Mouse (Mus musculus) layer of hippocampus, postnatal 10 days (tissue): ENCODE measurements around the gene Usp36. TPM values are rescaled to one million over a fixed set of nuclear protein-coding genes. Genes with fewer than 3 reads are reported as not detected.
A peak's percentile ranks its signal among the peaks of the same experiment; 100 is the strongest.
"Not testable (repeated sequence)": the region's sequence is repeated elsewhere in the genome, so short reads cannot be mapped to it uniquely, and the experiment has no call there.

ENCODE experiments used
- DNase-seq, 2 experiments: peaks; one replicate each; pipeline ENCODE4 v3.0.0; 2021; ENCODE audit warnings: low spot score in 2 of 2
- long read RNA-seq: library from polyadenylated mRNA; stranded (forward); transcript quantifications from one replicate; pipeline ENCODE4 v2.0.0, GENCODE M21; 2023
- total RNA-seq, 2 experiments: library from RNA; stranded (reverse); gene quantifications; 2 replicates each; pipeline ENCODE4 v1.2.3; 2021

Gene Usp36
- total RNA-seq, result 10 to 100 TPM; 23.2 to 26.7 TPM
- long read RNA-seq, partial matches to known transcripts, result 4 of 9 reads
- long read RNA-seq, other reads (novel, unspliced or antisense), result 5 of 9 reads

DNA sequence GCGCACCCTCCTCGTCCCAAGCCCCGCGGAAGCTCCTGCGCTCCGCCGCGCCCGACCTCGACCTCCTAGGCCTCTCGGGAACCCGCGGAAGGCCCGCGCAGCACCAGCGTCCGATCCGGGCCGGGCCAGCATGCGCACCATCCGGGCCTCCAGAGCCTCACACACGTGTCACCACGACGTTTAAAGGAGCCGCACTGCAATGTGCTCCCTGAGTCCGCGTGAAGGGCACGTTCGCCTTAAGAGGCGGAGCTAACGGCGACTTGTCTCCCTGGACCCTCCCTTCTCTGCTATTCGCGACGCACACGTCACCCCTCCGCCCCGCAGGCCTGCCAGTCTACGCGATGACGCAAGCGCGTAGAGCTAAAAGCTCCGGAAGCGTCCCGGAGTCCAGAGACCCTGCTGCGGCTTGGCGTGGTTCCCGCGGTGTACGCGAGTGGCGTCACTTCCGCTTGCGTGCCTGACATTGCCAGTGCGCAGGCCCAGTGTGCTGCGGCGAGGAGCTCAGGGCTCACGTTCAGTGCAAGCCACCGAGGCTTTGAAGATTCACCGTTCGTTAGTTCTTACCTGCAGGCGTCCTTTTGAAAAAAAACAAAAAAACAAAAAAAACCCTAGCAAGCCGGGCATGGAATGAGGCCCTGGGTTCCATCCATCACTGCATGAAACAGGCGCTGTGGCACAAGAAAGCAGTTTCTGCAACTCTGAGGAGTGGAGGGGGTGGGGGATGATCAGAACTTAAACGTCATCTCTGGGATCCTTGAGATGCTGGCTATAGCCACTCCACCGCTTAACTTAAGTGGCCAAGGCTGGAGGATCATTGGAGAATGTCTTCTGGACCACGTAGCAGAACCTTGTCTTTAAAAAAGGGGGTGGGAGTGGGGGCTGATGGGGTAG, at the start of gene Usp36:
TSS of gene Usp36 (minus strand) at position 246 of the 891 bp plus-strand sequence.
- peak; percentile 100 for DNase-seq

DNA sequence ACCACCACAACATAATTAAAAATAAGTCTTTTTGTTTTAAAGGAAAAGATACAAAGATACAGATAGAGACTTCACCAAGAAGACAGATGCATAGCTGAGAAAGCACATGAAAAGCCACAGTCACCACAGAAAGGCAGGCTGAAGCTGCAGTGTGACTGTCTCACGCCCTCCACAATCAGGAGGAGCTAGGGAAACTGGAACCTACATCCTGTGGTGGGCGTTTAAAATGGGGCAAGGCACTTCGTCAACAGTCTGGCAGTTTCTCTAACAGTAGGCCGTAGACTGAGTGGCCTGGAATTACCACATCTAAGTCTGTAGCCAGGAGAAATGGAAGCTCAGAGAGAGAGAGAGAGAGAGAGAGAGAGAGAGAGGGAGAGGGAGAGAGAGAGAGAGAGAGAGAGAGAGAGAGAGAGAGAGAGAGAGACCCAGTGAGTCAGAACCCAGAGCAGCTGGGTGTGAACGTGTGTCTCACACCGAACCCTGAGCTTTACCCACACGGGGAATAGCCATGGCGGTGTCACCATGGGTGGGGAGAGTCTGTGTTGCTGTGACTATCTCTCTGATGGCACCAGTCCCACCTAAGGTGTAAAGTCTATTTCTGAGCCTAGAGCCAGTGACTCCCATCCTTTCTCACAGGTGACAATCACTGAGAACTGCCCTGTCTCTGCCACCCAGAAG, 47.6 kb upstream of the Usp36 start:
- DNase-seq, result no peak

DNA sequence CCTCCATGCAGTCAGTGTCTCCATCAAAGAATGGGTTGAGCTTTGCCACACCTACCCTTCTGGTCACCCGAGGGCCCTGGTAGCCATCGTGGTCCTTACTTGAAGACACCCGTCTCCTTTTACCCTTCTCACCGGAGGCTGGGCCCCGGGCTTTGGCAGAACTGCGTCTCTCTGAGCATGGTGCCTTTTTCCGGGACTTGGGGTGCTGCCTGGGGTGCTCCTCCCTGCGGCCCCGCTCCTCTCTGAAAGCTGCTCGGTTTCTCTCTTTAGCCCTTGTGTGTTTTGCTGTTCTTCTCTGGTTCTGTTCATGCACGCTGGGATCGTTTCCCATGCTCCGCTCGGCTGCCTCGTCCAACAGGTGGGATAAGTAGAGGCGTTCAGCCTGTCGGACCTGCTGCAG, 43.4 kb upstream of the Usp36 start:
- DNase-seq, result no peak

DNA sequence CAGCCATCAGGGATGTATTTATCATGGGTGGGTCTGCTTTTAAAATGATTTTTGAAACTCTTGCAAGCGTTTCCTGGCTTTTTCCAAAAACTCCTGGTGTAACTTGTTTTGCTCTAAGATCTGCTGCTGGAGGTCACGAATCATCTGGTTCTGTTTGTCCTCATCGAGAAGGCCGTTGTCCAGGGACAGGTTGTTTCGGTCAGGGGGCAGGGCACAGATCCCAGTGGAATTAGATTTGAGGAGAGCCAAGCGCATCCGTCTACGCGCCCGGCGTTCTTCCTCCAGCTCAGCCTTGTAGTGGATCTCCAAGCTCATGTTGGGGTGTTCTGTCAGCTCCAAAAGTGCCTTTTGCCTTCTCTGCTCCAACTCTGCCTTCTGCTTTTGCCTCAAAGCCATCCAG, 42.3 kb upstream of the Usp36 start:
- no peak for DNase-seq

DNA sequence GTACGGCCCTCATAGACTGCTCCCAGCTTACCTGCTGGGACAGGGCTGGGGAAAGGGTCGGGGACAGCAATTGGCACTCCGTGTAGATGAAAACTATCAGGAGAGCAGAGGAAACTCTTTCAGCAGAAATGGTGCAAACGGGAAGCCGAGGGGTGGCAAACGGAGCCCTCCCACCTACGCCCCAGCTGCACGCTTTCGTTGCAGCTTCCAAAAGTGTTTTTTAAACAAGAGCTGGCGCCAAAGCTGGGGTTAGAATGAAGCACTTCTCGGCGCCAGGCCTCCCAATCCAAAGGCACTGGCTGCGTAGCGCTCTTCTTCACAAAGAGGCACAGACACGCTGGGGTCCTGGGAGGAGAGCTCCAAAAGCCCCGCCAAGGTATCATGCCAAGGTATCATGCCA, 40.7 kb upstream of the Usp36 start:
- peak in 1 of 2 experiments; percentile 40 for DNase-seq

DNA sequence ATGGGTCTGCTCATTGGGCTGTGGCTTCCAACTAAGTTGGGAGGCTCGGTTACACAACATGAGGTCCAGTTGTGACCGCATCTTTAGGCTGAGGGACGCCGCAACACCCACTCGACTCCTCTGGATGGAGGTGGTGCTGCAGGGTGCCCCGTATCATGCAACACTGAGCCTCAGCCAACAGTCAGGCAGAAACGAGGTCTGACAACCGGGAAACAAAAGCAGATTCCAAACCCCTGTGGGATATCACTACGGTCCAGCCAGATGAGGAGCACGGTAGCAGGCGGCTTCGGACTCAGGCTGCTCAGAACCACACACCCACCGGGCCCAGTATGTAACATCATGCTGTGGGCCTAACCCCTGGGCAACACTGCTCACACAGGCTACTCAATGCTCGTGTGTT, 40.3 kb upstream of the Usp36 start:
- no peak for DNase-seq

DNA sequence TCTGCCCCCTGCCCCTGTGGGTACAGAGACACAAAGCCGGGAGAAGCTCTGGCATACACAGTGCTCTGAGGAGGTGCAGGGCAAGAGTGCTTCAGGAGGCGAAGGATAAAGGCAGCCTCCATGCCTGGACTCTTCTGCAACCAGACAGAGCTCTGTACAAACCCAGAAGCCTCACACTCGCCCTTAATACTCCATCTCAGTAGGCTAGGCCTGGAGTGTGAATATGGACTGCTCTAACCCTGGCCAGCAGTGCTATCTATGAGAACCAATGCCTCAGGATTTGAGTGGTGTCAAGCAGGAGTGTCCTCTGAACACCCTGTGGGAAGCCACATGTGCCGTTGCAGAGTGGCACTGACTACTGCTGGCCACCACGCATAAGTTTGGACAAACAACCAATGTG, 38.9 kb upstream of the Usp36 start:
- no peak for DNase-seq

DNA sequence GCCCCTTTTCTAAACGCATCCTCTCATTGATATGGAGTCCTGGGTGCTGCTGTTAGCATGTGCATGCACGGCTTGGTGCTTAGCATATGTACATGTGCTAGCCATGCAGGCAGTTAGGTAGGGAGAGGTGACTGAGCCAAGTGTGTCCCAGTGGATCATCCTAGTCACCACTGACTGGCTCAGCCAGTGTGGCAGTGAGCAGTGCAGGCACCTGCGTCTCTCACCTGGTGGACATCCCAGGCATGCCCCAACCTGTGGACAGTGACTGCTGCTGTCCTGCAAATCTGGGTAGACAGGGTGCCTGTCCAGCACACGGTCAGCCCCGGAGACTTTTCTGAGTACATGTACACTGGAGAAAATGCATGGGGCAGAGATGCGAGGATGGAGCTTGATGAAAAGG, 38.5 kb upstream of the Usp36 start:
- no peak for DNase-seq

DNA sequence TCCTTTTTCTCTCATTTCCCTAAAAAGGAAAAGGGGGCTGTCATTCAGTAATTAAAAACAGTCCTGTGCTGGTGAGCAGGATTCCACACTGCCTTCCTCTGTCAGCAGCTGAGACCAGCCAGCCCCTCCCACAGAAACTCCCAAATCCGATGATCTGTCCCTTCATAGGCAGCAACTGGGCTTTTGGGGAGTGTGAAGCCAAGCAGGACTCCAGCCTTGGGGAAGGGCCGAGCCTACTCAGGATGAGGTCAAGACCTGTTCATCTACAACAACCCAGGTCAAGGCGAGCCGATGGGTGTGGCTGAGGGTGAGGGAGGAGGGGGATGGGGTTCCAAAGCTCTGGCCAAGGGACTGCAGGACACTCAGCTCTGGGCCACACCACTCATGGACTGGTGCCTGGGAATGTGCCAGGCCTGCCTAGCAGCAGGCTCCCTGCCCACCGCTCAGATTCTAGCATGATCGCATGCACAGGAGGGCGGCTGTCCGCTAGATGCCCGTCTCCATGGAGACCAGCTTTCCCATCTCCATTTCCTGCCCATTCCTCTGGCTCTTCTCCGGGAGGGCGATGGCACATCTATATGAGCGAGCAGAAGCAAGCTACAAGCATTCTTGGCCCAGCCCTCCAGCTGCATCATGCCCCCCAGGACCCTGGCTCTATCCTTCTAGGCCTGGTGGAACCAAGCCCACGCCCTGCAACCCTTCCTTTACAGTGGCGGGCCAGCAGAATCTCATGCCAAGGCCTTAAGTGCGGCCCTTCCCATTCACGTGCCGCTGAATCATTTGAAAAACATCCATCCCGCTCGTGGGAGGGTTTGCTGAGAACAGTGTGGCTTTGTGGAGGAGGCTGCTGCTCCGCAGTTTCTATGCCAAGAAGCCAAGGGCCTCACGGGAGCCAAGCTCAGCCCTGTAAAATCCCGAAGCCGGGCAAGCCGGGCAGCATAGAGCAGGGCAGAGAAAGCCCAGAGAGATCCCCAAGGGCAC, 37.2 kb upstream of the Usp36 start:
- DNase-seq, result peak; percentile 81 to 83

DNA sequence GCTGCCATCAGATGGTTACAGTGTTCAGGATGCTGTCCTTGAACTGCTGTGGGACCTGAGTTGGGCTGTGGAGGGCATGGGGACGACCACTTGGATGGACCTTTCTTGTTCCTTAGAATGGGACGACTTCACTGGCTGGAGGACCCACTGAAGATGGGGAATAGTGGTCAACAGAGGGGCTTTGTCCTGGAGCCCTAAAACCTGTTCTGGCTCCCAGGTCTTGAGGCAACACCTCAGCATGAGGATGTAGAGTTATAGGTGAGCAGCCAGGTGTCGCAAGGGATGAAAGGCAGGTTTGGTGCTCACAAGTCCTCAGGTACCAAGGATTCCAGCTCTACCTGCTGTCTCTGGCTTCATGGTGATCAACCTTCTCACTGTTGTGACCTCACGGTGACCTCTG, 36.4 kb upstream of the Usp36 start:
- no peak for DNase-seq

DNA sequence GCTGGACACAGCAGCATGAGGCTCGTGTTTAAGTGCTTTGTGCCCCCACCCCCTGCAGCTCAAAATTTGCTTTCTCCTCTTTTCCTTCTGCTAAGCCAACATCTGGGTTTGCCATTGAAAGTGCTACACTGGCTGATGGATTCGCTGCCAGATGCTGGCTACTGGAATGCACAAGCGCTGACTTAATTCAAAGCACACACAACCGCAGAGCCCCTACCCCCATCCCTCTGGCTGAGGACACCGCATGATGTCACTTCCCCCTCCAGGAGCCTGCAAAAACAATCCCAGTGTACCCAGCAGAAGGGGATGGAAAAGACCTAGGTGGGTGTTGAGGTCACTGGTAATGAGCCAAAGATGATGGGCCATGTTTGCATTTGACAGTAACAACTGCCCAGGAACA, 34.5 kb upstream of the Usp36 start:
- DNase-seq, result no peak

DNA sequence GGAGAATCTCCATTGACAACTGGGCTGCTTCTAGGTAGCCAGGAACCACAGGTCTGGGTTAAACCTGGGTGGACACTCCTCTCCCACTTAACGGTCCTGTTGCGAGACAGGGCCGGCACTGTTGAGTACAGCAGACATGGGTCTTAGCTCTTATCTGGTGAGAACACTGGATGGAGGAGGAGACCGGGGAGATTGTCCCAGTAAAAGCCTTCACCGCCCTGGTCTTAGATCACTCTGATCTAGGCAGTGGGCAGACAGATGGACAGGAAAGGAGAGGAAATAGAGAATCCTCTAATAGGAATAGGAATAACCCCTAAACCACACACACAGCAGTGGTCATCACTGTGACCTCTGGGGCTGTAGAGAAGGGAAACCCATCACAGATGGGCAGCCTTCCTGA, 33.9 kb upstream of the Usp36 start:
- DNase-seq, result no peak

DNA sequence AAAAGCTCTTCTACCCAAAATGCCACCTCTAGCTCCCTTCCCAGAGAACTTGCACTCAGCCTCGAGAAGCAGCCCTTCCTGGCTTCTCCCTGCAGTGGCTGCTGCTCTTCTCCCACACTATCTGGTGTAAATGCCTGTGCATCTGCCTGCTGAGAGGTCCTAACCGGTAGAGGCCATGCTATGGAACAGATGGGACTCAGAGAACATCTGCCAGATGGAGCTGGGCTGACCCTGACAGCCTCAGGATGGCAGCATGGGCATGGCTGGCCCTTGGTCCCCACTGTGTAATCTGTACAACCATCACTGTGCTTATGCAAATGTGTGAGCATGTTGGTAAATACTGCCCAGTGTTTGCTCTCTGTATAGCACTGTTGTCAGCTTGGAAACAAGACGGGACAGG, 32.6 kb upstream of the Usp36 start:
- no peak for DNase-seq

DNA sequence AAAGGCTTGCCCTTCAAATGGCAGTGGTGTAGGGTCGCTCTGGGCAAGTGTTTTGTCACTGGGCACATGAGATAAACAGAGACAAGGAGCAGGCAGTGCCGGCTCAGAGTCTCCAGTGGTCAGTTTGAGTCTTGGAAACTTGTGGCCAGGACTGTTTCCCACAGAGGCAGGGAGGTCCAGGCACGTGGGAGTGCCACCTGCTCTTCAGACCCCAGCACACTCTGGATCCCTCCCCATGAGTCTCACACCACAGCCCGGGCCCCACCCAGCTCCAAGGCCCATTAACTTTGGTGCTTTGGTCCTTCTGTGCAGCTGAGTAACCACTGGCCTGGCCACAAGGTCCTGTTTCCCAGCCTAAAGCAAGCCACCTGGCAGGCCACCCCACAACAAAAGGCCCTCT, 31.9 kb upstream of the Usp36 start:
- no peak for DNase-seq

DNA sequence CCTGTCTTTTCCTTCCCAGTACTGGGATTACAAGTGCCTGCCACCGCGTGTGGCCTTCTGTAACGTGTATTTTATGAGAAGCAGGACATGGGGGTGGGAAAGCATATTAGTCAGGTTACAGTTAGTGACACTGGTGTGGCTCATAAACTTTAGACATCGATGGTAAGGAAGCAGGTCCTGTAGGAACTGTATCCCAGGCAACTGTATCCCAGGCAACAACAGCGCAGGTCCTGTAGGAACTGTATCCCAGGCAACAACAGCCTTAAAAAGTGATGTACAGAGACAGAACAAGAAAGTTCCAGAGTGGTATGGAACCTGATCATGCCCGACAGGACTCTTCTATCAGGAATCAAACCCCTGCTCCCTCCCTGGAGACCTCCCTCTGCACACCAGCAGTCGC, 31.5 kb upstream of the Usp36 start:
- no peak for DNase-seq

DNA sequence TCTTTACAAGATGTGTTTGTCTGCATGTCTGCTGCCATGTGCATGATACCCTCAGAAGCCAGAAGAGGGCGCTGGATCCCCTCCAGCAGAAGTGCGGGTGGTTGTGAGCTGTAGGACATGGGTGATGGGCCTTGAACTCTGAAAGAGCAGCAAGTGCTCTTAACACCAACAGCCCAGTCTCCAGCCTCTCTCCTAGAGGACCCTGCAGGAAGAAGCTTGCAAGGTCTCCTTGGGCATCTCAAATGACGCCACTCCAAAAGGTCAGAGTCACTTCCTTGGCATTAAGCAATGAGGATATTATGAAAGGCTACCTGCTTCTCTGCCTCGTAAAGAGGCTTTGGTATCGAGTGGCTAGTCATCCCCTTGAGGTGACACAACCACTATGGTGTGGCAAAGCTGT, 28.6 kb upstream of the Usp36 start:
- peak; percentile 51 to 61 for DNase-seq

DNA sequence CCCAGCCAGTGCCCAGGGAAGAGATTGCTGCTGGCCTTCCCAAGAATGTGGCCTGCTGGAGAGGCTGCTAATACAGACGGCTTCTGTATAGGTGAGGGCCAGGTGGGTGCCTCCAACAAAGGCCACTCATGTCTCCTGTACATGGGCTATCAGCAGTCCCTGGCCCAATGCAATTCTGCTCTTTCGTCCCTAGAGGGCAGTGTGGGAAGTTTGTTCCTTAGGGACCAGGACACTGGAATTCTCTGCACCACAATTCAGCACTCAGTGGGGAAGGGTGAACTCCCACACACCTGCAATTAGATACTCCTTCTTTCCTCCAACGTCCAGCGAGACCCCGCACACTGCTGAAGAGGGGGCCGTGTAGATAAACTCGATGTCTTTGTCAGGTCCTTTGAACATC, 27.1 kb upstream of the Usp36 start:
- DNase-seq, result peak; percentile 59 to 67

DNA sequence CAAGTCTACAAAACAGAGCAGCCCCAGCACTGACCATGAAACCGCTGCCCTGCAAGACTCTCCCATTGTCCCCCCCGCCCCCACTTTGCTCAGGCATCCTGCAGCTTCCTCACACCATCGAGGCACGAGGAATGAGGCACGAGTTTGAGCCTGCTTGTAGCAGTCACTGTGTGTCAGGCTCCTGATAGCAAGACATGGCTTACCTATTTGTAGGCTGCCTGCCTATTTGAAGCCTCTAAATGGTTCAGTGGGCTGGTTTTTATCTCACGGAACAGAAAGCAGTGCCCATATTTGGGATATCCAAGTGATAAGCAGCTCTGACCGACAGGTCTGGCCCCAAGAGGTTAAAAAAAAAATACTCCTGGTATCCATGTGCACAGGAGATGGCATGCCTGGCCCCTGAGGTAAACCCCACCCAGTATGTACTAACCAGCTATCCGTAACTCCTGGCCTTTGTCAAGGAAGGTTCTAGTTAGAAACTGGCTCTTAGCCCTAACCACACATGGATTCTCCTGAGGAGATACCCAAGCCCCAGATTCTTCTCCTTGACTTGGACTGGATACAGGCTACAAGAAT, 26.3 kb upstream of the Usp36 start:
- no peak for DNase-seq

DNA sequence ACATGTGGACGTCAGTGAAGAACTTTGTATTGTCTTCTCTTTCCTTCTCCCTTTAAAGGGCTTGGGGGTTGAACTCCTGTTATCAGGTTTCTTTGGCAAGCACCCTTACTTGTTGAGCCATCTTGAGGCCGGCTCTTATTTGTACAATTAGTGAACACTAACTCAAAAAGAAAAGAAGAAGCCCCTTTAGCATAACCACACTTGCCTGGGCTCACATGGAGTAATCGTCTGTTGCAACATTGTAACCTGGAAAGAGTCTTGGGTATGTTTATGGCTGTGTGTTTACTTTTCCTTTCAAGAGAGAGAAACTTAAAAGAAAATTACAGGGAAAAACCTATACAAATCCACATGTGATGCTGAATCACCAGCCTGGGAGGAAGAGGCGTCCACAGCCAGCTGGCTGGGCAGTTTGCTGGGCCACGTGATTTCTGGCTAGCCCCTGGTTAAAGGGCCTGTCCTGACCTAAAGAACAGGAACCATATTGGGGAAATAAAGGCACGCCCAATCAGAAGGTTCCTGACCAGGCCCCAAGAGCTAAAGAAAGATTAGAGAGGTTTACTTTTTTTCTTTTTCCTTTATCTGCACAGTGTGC, 22.2 kb upstream of the Usp36 start:
- no peak for DNase-seq

DNA sequence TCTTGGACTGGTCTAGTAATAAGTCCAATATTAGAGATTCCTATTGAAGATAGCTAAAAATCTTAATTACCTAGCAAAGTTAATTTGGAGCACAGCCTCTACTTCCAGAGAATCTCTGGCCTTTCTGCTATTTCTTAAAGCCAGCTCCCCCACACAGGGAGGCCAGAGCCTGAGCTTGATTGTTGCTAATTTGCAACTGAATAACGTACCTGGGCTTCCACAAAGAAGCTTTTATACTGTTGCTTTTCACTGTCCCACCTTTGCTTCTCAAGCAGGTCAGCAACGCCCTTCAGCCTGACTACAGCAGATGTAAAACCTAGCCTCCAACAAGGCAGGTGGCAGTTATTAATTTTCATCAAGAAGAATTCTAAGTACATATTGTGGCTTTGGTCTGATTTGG, 17.9 kb upstream of the Usp36 start:
- DNase-seq, result not testable (repeated sequence)

DNA sequence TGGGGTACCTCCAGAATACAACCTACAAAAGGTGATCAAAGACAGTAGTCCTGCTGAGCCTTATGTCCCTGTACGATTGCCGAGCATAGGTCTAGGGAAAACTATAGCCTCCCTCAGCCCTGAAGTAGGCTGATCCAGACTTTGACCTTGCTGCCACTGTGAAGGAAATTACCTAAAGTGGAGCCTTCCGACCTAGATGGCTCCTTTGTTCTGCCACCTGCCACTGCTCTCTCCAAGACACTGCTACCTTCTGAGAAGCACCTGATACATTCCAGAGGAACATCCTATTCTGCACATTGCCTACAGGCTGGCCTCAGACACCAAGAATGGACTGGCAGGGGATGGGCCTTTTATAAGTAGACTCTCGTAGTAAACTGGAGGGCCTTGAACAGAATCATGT, 13.9 kb upstream of the Usp36 start:
- DNase-seq, result not testable (repeated sequence)
